8 mouse cellular contexts compared by ENCODE assay signal in genomic region chr5:43355832-43356231, GRCm38 (mm10).
DNase-seq lines count a peak whose midpoint lies in the region; ATAC-seq and TF ChIP-seq lines count a peak whose summit lies in the region.

No protein-coding gene starts in this region.

- H3ac ChIP-seq in myocyte (ENCODE audit: control insufficient read depth, insufficient read length) = no peak overlapping the region

- peaks cover 13% of the 10 kb centered on the region for H3K4me1 ChIP-seq in kidney, embryonic 16.5 days (ENCODE audit: insufficient read depth, low read length)
- H3K4me1 ChIP-seq in intestine, embryonic 15.5 days (replicated peaks) = peaks cover 7% of the 10 kb centered on the region

- no peaks in the 10 kb centered on the region for H3K79me2 ChIP-seq in myocyte (ENCODE audit: control insufficient read depth, insufficient read depth)

- no peaks in the 10 kb centered on the region for H3K9me3 ChIP-seq in kidney, embryonic 16.5 days (ENCODE audit: low read length)
- no peaks in the 10 kb centered on the region for H3K9me3 ChIP-seq in intestine, embryonic 15.5 days

- no peak for DNase-seq in kidney, adult 9 months
- peak; percentile 25 for DNase-seq in embryo, embryonic 9.5 days (ENCODE audit: extremely low spot score)
- no peak for DNase-seq in cerebellum, adult 11 months
- no peak for DNase-seq in layer of hippocampus, postnatal 36 days
- no peak for DNase-seq in left cerebral cortex, postnatal 10 days (ENCODE audit: extremely low spot score in 1 of 2, low spot score in 2 of 2)

- no peaks in the 10 kb centered on the region for H3K27me3 ChIP-seq in kidney, embryonic 16.5 days (ENCODE audit: insufficient read depth, low read length)
- no peaks in the 10 kb centered on the region for H3K27me3 ChIP-seq in intestine, embryonic 15.5 days (replicated peaks)
- H3K27me3 ChIP-seq in myocyte (ENCODE audit: control insufficient read depth, insufficient read depth, insufficient read length) = no peaks in the 10 kb centered on the region

- no peak for TF ChIP-seq POLR2A in myocyte (IDR thresholded peaks at IDR 0.05; ENCODE audit: insufficient read length, low read depth)

- H3K4me3 ChIP-seq in kidney, embryonic 16.5 days (ENCODE audit: low read length) = peak overlapping the region; percentile 41; the same call in 1 of the 2 replicates
- H3K4me3 ChIP-seq in intestine, embryonic 15.5 days (replicated peaks) = no peak overlapping the region
- no peak overlapping the region for H3K4me3 ChIP-seq in myocyte

- ATAC-seq in kidney, embryonic 16.5 days (ENCODE audit: low FRiP score, low TSS enrichment) = no peak
- no peak for ATAC-seq in intestine, embryonic 15.5 days

- no peak overlapping the region for H3K27ac ChIP-seq in kidney, embryonic 16.5 days (ENCODE audit: low read length)
- H3K27ac ChIP-seq in intestine, embryonic 15.5 days = peak overlapping the region; percentile 57; the same call in 1 of the 2 replicates

- 85% methylated on average over 16 of the region's 16 CpGs for WGBS in kidney, embryonic 16.5 days
- 84% methylated on average over 16 of the region's 16 CpGs for WGBS in intestine, embryonic 15.5 days

- no peaks in the 10 kb centered on the region for H3K36me3 ChIP-seq in kidney, embryonic 16.5 days (ENCODE audit: insufficient read depth, low read length)
- no peaks in the 10 kb centered on the region for H3K36me3 ChIP-seq in intestine, embryonic 15.5 days
- H3K36me3 ChIP-seq in myocyte (ENCODE audit: control insufficient read depth, insufficient read depth) = no peaks in the 10 kb centered on the region

- peak overlapping the region; percentile 58 for H3K4me2 ChIP-seq in kidney, embryonic 16.5 days (replicated peaks; ENCODE audit: low read depth, low read length)
- peak overlapping the region; percentile 68 for H3K4me2 ChIP-seq in intestine, embryonic 15.5 days (replicated peaks)
- H3K4me2 ChIP-seq in myocyte (ENCODE audit: low read depth) = peak overlapping the region; percentile 93

- intact Hi-C loops in left cerebral cortex, postnatal 10 days (cut with DNase I) = no loop called here

- peak overlapping the region; percentile 51; the same call in 1 of the 2 replicates for H3K9ac ChIP-seq in kidney, embryonic 16.5 days (replicated peaks; ENCODE audit: low read length)
- no peak overlapping the region for H3K9ac ChIP-seq in intestine, embryonic 15.5 days

TF ChIP-seq in myocyte, 11 proteins besides CTCF, POLR2A, EP300 and RAD21:
- TF ChIP-seq TCF3 (IDR thresholded peaks at IDR 0.05; ENCODE audit: insufficient read length, low read depth) (no peak), MYOD1 (IDR thresholded peaks at IDR 0.05; ENCODE audit: control insufficient read depth in 1 of 3, insufficient read length in 2 of 3, low read depth in 2 of 3) (no peak), E2F4 (IDR thresholded peaks at IDR 0.05; ENCODE audit: insufficient read depth) (no peak)
